Mouse (Mus musculus) gastrocnemius, postnatal 36 days (tissue): ENCODE measurements around the gene Trim80. TPM values are rescaled to one million over a fixed set of nuclear protein-coding genes. Genes with fewer than 3 reads are reported as not detected.
"Not testable (repeated sequence)": the region's sequence is repeated elsewhere in the genome, so short reads cannot be mapped to it uniquely, and the experiment has no call there.

Experiments
- DNase-seq, 2 experiments: peaks; one replicate each; pipeline ENCODE4 v3.0.0; 2022
- intact Hi-C: fragments of 180-260 bp; cut with DNase I; formaldehyde crosslinking; loops from one replicate; pipeline ENCODE4 v1.15.1; 2025
- total RNA-seq, 2 experiments: library from RNA; stranded (reverse); gene quantifications; 2 replicates each; pipeline ENCODE4 v1.2.3; 2021

The Trim80 gene
- total RNA-seq, 2 experiments from 2014 or later = not detected

DNA sequence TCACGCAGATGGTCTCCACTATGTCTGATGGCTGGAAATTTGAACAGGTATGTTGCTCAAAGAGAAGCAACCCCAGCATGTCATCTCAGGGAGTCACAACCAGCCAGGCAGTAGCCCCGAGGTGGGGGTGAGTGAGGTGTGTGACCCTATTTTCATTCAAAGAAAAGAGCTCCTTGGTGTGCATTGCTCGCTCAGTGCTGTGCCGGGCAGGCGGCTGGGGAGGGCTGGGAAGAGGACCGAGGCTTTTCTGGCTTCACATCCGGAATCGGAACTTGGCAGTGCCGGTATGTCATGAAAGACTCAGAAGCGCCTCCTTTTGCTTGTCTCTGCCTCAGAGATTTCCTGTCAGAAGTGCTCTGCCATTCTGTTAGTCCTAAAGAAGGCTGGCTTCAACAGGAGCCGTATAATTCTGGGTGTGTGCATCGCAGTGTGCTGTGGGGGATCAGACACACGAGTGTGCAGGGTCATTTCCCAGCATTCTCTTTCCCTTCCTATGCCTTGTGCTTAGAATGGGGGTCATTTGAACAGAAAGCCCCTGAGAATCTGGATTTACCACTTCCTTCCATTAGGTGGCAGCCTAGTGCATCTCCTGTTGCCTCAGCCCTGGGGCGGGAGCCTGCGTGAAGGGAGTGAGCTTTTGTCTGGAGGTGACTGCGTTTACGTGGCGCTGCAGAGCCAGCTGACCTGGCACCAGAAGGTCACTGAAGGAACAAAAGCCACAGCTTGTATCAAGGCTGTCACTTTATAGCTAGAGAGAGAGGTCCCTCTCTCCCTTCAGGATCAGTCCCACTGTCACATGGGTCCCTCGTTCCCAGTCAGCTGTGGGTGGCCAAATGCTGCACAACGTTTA, 12.6 kb upstream of the Trim80 start:
- intact Hi-C loops = loop anchor here (1.0 kb wide), 1 partner anchor 47 kb away; no protein-coding TSS in a partner anchor
- peak in 1 of 2 experiments; percentile 53 for DNase-seq

DNA sequence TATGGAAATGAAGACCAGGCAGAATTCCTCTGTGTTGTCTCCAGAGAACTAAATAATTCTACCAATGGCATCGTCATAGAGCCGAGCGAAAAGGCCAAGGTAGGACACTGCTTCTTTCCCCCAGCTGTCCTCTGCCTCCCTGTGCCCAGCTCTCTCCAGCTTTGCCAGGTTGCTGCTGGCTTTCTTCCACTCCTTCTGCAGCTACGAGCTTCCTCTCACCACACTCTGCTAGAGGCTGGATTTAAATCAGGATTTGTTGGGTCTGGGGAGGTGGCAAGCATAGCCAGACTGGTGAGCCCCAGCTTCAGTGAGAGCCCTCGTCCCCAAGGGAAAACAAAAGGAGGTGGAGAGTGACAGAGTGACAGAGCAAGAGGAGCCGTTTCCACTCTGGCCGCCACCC, 11.0 kb upstream of the Trim80 start:
- no peak for DNase-seq
- intact Hi-C loops = no loop called here

DNA sequence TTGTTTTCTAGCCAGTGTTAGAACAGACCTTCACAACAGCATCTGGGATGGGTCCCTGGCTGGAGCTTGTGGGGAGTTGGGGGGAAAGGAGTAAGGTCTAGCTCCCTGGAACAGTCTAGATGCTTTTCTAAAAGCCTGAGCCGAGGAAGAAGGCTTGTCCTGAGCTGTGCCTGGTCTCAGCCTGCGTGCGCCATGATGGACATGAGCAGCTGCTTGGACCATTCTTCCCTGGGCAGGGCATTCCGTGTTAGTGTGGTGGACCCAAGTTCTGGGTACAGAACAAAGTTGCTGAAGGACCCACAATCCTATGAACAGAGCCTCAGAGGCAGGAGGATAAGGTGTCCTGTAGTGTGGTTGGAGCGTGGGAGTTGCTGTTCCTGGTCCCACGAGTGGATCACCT, 9.8 kb upstream of the Trim80 start:
- intact Hi-C loops = no loop called here
- DNase-seq = no peak

DNA sequence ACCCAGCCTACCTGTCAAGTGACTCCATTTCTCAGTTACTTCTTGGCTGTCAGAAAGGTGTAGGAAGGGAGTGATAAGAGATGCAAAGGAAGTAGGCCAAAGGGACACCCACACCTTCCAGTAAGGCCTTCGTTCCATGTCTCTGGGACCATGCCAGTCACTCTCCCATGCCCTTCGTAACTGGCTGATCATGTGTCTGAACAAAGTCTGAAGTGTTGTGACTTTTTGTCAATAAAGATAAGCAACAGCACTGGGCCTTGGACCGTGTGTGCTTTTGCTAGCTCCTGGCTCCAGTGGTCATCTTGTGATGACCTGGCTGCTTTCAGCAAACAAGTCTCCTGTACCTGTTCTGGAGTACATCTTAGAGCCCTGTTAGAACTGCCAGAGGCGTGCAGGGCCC, 7.5 kb upstream of the Trim80 start:
- no peak for DNase-seq

DNA sequence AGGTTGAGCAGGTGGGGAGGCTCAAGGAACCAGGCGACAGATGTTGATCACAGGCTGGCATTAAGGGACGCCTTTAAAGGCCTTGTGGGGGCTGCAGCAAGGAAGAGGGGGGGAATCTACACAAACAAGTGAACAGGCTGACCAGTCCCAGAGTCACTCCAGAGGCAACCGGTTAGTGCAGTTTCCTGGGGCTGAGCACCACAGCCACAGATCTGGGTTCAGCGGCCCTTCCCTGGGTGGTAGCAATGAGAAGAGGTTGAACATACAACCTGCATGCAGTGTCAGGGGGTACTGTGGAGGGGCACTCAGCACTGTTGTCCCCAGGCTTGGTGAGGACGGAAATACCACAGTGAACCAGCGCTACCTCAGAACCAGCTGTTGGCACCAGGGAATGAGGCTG, 7.0 kb upstream of the Trim80 start:
- no peak for DNase-seq
- intact Hi-C loops = no loop called here

More for the DNA sequence above, 7.5 kb upstream of the Trim80 start:
- intact Hi-C loops = no loop called here

- intact Hi-C loops = no loop called here
- no peak for DNase-seq
Measured at GRCm38 (mm10) chr11:115435596-115436337, 4.6 kb upstream of the Trim80 start.

DNA sequence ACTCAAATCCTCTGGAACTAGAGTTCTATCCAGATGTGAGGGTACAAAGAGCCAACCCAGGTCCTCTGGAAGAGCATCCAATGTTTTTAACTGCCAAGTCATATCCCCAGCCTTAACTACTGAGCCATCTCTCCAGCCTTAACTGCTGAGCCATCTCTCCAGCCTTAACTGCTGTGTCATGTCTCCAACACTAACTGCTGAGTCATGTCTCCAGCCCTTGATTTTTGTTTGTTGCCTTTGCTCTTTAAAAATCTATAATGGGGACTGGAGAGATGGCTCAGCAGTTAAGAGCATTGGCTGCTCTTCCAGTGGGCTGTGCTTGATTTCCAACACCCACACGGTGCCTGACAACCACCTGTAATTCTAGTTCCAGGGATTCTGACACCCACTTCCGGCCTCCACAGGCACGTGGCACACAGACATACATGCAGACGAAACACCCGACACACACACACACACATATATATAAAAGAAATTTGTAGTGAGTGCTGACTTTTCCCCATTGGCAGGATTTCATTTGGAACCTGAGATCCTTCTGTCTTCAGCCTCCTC, 2.7 kb upstream of the Trim80 start:
- no peak for DNase-seq
- intact Hi-C loops = no loop called here

DNA sequence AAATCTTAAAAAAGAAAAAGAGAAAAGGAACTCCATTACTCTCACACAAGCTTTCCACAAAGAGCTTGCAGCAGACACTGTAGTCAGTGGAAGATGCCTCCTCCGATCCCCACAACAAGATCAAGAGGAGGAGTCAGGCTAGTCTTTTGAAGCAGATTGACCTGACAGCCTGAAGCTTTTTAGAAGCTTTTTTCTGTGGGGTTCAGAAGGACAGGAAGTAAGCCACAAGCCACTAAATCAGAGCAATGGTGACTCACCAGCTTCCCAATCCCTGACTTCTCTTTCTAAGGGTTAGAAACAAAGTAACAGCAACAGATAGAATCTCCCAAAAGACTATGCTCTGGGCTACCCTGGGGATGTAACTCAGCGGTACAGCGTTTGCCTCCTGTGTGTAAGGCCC, 1.0 kb upstream of the Trim80 start:
- DNase-seq = no peak
- intact Hi-C loops = no loop called here

DNA sequence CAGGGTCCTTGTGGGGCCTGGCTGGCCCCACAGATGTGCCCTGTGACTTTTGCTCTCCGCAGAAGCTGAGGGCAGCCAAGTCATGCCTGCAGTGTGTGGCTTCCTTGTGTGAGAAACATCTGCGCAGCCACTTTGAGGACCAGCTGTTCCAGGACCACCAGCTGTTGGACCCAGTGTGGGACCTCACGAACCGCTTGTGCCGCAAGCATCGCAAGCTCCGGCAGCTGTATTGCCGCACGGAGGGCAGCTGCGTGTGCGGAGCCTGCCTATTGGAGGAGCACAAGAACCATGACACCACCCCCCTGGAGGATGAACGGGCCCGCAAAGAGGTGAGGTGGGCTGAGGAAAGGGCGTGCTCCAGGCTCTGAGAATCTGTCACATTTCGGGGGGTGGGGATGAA, 1.1 kb downstream of the Trim80 start:
- intact Hi-C loops = no loop called here

DNA sequence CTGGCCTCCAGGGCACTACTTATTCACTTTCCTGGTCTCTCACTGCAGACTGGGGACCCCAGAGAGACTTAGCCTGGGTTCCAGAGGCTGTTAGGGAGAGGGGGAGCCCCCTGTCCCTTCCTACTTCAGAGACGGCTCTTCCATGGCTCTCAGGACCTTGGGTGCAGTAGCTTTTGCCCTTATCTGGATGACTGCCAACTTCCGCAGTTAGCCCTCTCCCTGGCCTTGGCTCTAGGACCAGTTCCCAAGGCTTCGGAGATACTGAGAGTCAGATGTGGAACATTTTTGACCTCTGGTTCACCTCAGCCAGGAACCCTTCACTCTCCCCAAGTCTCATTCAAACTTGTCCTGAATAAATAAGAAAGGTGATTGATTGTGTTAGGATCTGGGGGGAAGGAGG, 6.6 kb downstream of the Trim80 start:
- intact Hi-C loops = no loop called here
- DNase-seq = no peak

More for the DNA sequence above, 1.1 kb downstream of the Trim80 start:
- no peak for DNase-seq

DNA sequence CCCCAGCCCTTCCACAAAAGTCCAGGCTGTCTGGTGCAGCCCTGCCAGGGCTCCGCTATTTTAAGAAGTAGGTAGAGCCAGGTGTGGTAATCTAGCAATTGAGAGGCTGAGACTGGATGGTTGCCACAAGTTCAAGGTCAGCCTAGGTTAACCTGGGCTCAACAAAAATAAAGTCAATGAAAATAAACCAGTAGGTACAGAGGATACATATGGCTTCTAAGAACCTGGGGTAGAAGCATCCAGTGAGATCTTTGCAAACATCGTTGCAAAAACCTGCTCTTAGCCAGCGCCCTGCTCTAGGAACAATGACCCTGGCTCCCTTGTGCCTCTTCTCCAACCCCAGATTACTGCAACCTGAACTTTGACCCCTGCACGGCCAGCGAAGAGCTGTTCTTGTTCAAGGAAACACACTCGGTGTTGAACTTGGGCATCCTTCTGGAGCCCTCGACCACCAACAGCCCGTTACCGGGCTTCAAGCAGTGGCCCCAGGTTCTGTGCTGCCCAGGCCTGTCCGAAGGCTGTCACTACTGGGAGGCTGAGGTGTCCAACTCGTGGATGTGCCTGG, 7.1 kb downstream of the Trim80 start:
- DNase-seq = no peak
- intact Hi-C loops = no loop called here

DNA sequence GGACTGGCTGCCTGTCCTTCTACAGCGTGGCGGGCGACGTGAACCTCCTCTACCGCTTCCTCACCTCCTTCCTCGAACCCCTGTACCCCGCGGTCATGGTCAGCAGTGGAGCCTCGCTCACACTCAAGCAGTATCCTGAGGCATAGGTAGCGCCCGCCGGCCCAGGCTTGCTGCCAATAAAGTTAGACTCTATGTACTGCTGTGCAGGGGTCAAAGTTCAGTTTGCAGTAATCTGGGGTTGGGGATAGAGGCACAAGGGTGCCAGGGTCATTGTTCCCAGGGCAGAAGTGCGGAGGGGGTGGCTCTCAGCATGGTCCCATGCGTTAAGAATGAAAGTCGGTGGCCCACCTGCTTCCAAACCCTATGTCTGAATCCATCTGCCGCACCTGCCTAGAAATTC, 7.7 kb downstream of the Trim80 start:
- DNase-seq = no peak
- intact Hi-C loops = no loop called here

GRCm38 (mm10) chr11:115448998-115449397, 8.7 kb downstream of the Trim80 start:
- intact Hi-C loops = no loop called here
- DNase-seq = no peak

GRCm38 (mm10) chr11:115450176-115450575, 9.8 kb downstream of the Trim80 start:
- intact Hi-C loops = no loop called here
- DNase-seq = no peak

GRCm38 (mm10) chr11:115451781-115452241, 11.5 kb downstream of the Trim80 start:
- intact Hi-C loops = no loop called here
- DNase-seq = no peak

DNA sequence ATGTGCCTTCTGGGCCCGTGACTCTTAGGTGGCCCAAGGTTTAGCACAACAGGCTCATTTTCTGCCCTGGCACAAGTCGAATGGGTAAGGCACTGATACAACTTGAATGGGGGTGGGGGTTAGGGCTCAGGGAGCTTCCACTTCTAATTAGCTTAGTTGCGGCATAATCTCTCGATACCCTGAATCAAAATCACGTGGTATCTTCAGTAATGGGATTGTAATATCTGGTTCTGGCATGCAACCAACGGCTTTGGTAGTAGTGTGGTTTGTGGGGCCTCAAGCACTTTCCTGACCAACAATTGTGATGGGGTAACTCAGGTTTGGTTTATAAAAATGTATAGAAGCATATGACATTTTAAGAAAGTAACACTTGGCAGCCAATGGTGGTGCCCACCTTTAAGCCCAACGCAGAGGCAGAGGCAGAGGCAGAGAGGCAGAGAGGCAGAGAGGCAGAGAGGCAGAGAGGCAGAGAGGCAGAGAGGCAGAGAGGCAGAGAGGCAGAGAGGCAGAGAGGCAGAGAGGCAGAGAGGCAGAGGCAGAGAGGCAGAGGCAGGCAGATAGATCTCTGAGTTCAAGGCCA, 12.0 kb downstream of the Trim80 start:
- DNase-seq = no peak
- intact Hi-C loops = no loop called here

- intact Hi-C loops = no loop called here
- no peak for DNase-seq
Measured at GRCm38 (mm10) chr11:115453306-115453705, 13.0 kb downstream of the Trim80 start.

GRCm38 (mm10) chr11:115454822-115455221, 14.5 kb downstream of the Trim80 start:
- DNase-seq, intact Hi-C loops: not testable (repeated sequence)

DNA sequence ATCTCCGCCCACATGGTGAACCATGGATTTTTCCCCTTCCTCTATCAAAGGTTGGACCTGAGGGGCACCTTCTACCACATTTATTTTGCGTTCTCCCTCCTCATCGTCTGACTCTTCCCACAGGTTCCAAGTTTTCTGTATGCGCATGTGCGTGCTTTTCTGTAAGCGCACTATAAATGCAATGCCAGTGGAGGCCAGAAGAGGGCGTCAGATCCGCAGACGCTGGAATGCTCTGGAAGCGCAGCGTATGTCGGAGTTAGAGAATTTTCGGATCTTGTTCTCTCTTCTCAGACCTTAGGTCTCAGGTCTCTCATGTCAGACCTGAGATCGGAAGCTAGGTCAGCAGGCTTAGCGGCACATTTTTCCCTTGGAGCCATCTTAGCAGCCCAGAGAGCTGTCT, 15.3 kb downstream of the Trim80 start:
- intact Hi-C loops = no loop called here
- DNase-seq = no peak

- intact Hi-C loops = no loop called here
- no peak for DNase-seq
Measured at GRCm38 (mm10) chr11:115456182-115456581, 15.8 kb downstream of the Trim80 start.

GRCm38 (mm10) chr11:115457405-115457804, 17.1 kb downstream of the Trim80 start:
- intact Hi-C loops = no loop called here
- no peak for DNase-seq
